Mouse (Mus musculus) macrophage (primary cell): ENCODE results near the gene Osgepl1. TPM values are rescaled to one million over a fixed set of nuclear protein-coding genes. Genes with fewer than 3 reads are reported as not detected.
"Not testable (repeated sequence)": the region's sequence is repeated elsewhere in the genome, so short reads cannot be mapped to it uniquely, and the experiment has no call there.

Experiments
- H3K27ac ChIP-seq: fragments of 350-480 bp; formaldehyde crosslinking; 2 replicates; pipeline ENCODE4 v1.9.0; 2021
- H3K36me3 ChIP-seq: fragments of 350-480 bp; formaldehyde crosslinking; 2 replicates; pipeline ENCODE4 v1.9.0; 2021; ENCODE audit errors: inconsistent target
- H3K4me3 ChIP-seq: fragments of 350-480 bp; formaldehyde crosslinking; 2 replicates; pipeline ENCODE4 v1.9.0; 2021; ENCODE audit errors: inconsistent target
- H3K79me2 ChIP-seq: fragments of 350-480 bp; formaldehyde crosslinking; 2 replicates; pipeline ENCODE4 v1.9.0; 2021; ENCODE audit errors: inconsistent target
- WGBS: methylation state at CpG from one replicate; pipeline ENCODE4 v1.1.7; 2026; ENCODE audit warnings: inconsistent platforms; ENCODE audit not compliant: missing documents; 5-methylcytosine and 5-hydroxymethylcytosine counted together
- polyA plus RNA-seq: library from polyadenylated mRNA; stranded (reverse); fragments of 250-400 nt; gene quantifications from 3 replicates; pipeline ENCODE4 v1.2.4, GENCODE M21; 2018; ENCODE audit warnings: inconsistent platforms

Osgepl1 gene
- polyA plus RNA-seq, 1 experiment from 2014 or later, result 5.5 TPM

DNA sequence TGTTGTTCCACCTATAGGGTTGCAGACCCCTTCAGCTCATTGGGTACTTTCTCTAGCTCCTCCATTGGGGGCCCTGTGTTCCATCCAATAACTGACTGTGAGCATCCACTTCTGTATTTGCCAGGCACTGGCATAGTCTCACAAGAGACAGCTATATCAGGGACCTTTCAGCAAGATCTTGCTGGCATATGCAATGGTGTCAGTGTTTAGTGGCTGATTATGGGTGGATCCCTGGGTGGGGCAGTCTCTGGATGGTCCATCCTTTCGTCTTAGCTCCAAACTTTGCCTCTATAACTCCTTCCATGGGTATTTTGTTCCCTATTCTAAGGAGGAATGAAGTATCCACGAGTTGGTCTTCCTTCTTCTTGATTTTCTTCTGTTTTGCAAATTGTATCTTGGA, 24.0 kb downstream of the Osgepl1 start:
- H3K27ac ChIP-seq, H3K36me3 ChIP-seq, H3K4me3 ChIP-seq, H3K79me2 ChIP-seq: not testable (repeated sequence)
- WGBS, result 100% methylated on average over 1 of the region's 2 CpGs

DNA sequence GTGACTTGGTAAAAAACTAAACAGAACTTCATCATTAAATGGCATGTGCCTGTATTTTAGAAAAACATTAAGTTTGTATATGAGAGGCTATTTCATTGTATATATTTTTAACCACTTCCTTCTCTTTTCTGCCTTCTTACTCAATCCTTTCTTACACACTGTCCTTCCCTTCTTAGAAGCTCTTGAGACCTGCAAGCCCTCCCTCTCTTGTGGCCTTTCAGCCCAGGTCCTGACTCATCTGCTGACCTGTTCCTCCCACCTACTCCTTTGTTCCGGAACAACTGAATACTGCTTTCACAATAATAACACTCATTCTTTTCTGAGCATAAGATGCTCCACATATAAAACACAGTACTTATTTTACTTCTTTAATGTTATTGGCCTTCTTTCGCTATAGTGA, 27.6 kb downstream of the Osgepl1 start:
- 77% methylated on average over 2 of the region's 2 CpGs for WGBS
- H3K79me2 ChIP-seq, result no peaks in the 10 kb centered on the region
- peaks cover 26% of the 10 kb centered on the region; the same call in 1 of the 2 replicates for H3K36me3 ChIP-seq
- H3K27ac ChIP-seq, result no peak overlapping the region
- H3K4me3 ChIP-seq, result no peak overlapping the region

DNA sequence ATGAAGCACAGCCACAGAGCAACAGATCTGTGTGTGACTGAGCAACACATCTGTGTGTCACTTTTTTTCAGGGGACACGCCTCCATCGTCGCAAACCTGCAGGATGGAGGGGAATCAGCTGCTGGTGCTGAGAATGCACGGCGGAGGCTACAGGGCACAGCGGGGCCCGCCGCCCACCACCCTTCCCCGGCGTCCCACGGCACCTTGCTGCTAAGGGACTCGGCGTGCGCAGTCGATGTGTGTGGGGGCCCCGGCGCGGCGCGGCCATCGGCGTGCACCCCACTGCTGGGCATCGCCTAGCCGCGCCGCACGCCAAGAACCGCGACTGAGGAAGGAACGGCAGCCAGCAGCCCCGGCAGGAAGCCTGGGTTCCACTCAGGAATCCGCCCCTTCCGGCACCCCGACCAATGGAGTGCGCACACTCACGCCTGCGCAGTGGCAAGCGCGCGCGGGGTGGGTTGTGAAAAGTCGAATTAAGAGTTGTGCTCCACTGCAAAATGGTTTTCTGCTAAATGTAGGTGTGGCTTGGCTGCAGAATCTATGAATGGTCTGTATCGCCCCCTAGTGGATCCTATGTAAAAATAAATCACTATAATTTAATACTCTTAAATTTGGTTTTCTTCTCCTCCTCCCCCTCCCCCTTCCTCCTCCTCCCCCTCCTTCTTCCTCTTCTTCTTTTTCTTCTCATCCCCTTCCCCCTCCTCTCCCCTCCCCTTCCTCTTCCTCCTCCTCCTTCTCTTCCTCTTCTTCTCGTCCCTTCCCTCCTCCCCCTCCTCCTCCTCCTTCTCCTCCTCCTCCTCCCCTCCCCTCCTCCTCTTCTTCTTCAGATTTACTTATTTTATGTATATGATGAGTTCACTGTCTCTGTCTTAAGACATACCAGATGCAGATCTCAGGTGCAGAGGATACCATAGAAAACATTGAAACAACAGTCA, 39.2 kb downstream of the Osgepl1 start, which contains the start of the genes Asdurf, Gm28551 and Asnsd1:
Gene Asdurf, minus strand, starts transcription at position 293 of the 935 bp plus-strand sequence.
Gene Gm28551, minus strand, starts transcription at position 341 of the 935 bp plus-strand sequence.
Gene Asnsd1, minus strand, starts transcription at position 426 of the 935 bp plus-strand sequence.
- peak within 1 kb of the TSS; percentile 62 for H3K4me3 ChIP-seq
- H3K79me2 ChIP-seq, result peaks cover 20% of the 10 kb centered on the region
- H3K27ac ChIP-seq, result no peak within 1 kb of the TSS
- peaks cover 8% of the 10 kb centered on the region; the same call in 1 of the 2 replicates for H3K36me3 ChIP-seq
- 1% methylated on average over 40 of the region's 44 CpGs for WGBS

- Histone ChIP-seq H3K36me3 (no peaks in the 10 kb centered on the region), H3K4me3 (no peak overlapping the region), H3K27ac (no peak overlapping the region), H3K79me2 (no peaks in the 10 kb centered on the region)
These were observed 45.6 kb downstream of the Osgepl1 start for GRCm38 (mm10) chr1:53358988-53359387.

Other genes with a start within 250 kb of the Osgepl1 start
- gene 1700019A02Rik, start 126.0 kb upstream of the Osgepl1 start, polyA plus RNA-seq, result not detected in 3 replicates
- gene Pms1, start 16.6 kb upstream of the Osgepl1 start, polyA plus RNA-seq, result 3.2 to 5.4 TPM (median 5.1 TPM) in 3 replicates
- gene Ormdl1, start 16.5 kb upstream of the Osgepl1 start, polyA plus RNA-seq, result 24.8 to 32.7 TPM (median 30.6 TPM) in 3 replicates
- gene Gm28778, start 16.5 kb upstream of the Osgepl1 start, polyA plus RNA-seq, result 0.48 TPM in 1 of 3 replicates, not detected in the others
- gene Asdurf, start 39.0 kb downstream of the Osgepl1 start, polyA plus RNA-seq, result 292 TPM in 1 of 3 replicates, not detected in the others
- gene Gm28551, start 39.0 kb downstream of the Osgepl1 start, polyA plus RNA-seq, result not detected in 3 replicates
- 51.4 to 63.1 TPM (median 57.8 TPM) in 3 replicates for gene Asnsd1, start 39.1 kb downstream of the Osgepl1 start, polyA plus RNA-seq